Mouse (Mus musculus) lung, postnatal 25 days (tissue): ENCODE results near the gene Vegfa.
A peak's percentile ranks its signal among the peaks of the same experiment; 100 is the strongest.

Experiments used
- DNase-seq: peaks from one replicate; pipeline ENCODE4 v3.0.0; 2022; ENCODE audit warnings: low spot score

Vegfa gene

DNA sequence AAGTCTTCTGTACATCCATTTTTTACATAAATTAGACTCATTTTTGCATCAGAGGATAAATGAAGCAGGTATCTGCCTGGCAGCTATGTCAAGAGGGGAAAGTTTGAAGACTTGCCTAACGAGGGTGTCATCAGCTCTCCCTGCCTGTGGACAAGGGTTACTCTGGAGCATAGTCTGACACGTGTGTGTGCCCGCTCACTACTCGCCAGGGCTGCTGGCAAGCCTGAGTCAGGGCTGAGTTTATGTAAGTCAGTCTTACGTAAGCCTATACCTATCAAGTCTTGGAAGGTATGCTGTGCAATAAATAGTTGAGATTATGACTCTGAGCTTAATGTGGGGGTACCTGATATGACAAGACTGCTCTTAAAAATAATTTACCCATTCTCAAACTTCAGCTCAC lies 19.2 kb upstream of the Vegfa start:
- peak; percentile 75 for DNase-seq

GRCm38 (mm10) chr17:46049567-46049966 lies 17.4 kb upstream of the Vegfa start:
- no peak for DNase-seq

- no peak for DNase-seq
Observed at GRCm38 (mm10) chr17:46048184-46048583, 16.0 kb upstream of the Vegfa start.

DNA sequence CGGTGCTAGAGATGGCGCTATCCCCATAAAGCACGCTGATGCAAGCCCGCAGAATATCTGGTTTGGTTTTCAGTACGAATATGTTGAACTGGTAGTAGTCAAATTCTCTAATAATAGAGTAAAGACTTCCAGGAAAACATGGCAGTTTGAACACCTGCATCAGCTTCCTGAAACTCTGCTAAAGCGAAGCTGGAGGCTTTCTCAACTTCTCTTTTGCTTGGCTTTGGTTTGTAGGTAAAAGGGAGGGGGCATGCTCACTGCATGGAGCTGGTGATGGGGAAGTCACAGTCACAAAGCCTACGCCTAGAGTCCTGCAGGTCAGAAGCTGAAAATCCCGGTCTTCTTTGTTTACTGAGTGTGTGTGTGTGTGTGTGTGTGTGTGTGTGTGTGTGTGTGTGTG lies 13.6 kb upstream of the Vegfa start:
- DNase-seq, result no peak

- DNase-seq, result no peak
Observed at GRCm38 (mm10) chr17:46044953-46045352, 12.8 kb upstream of the Vegfa start.

- DNase-seq, result no peak
Observed at GRCm38 (mm10) chr17:46042158-46042557, 10.0 kb upstream of the Vegfa start.

DNA sequence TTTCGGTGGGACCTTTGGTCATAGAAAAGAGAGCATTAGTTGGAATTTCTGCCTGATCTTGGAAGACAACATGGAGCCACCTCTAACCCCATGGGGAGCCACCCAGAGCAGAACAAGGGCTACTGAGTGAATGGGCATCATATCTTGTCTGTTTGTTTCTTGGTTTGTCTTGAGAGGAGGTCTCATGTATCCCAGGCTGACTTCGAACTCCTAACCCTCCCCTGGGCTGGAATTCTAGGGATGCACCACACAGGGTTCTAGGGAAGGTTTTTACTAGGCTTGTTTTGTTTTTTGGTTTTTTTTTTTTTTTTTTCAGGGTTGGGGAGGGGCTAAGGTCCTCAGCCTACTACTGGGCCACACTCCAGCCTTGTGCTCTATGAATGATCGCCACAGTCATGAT lies 9.5 kb upstream of the Vegfa start:
- DNase-seq, result no peak

GRCm38 (mm10) chr17:46041223-46041622 lies 9.1 kb upstream of the Vegfa start:
- DNase-seq, result peak; percentile 67

DNA sequence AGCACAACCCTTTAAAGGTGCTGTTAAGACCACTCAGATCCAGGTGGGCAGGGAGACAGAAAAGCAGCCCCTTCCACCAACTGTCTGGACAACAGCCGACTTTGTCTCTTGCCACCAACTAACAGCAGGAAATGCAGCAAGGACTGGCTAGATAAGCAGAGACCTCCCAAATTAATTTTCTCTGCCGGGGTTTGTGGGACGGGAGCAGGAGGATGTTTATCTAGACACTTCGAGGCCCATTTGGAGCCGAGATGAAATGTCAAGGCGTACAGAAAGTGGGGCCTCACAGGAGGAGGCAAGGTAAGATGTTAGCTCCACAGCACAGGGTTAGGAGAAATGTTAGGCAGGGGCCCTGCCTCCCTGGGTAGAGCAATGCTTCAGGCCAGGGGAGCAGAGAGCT lies 8.4 kb upstream of the Vegfa start:
- DNase-seq, result no peak

DNA sequence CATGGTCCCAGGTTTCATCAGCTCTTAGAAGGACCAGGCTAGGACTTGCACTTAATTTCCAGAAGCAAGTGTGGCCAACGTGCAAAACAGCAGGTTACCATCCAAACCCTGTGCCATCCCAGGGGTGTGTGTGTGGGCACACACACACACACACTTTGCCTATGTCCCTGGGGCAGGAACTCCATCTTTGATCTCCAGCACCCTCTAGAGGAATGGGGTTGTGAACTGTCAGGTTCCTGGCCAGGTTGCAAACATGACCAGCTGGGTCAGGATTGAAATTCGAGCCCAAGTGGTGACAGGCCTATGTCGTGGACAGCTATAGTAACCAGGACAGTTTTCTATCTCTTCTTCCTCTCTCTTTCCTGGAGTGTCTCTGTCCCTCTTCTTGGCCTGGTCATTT lies 6.7 kb upstream of the Vegfa start:
- no peak for DNase-seq

GRCm38 (mm10) chr17:46036400-46036799 lies 4.2 kb upstream of the Vegfa start:
- no peak for DNase-seq

DNA sequence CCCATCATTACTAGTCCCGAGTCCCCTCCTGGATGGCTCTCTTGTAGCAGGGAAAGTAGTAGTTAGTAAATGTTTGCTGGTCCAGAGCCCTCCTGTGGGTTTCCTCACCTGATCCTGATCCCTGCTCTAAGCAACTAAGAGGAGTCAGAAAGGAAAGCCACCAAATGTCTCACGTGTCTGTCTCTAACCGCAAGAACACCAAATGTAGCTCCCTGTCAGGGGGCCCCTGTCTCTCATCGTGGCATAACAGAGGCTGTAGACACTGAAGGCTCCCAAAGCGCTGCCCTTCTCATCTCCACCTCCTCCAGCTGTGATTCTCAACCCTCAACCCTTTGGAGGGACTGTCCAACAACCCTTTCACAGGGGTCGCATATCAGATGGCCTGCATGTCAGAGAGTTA lies 1.9 kb upstream of the Vegfa start:
- DNase-seq, result no peak

DNA sequence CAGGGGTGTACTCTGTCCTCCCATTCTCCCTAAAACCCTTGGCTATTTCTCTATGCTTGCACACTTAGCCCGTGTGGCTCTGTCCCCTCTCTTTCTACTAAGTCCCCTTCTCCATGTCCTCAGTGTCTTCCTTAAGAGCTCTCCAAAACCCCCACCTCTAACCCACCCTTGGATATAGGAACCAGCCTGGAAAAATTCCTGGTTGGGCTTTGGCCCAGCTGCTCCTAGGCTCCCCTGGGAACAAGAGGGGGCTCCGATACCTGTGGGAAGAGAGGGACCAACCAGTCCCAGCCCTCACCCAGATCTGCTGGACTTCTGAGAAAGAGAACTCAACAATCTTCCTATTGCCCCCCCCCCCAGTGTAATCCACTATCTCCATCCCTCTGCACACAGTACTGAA lies 1.4 kb upstream of the Vegfa start:
- DNase-seq, result no peak

- DNase-seq, result no peak
Observed at GRCm38 (mm10) chr17:46033122-46033521, 953 bp upstream of the Vegfa start.

GRCm38 (mm10) chr17:46031621-46032211 lies 453 bp downstream of the Vegfa start:
- DNase-seq, result peak; percentile 51

GRCm38 (mm10) chr17:46030731-46031620 lies 1.2 kb downstream of the Vegfa start:
- DNase-seq, result peak; percentile 72

DNA sequence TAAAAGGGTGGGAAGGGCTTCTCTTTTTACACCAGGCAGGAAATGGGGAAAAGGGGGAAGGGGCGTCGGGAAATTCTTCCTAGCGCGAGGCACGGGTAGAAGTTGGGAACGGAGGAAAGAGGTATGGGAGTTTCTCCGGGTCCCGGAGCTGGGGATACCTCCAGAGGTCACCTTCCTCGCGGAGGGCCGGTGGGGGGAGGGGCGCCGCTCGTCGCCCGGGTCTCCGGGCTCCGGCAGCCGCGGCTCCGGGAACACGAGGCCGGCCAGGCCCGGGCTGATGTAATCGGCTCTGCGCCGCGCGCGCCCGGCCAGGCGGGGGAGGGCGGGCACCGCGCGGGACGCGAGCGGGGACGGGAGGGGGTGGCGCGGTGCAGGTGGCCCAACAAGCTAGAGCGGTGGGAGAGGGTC lies 1.8 kb downstream of the Vegfa start:
- DNase-seq, result no peak

- DNase-seq, result no peak
Observed at GRCm38 (mm10) chr17:46029554-46030207, 2.5 kb downstream of the Vegfa start.

GRCm38 (mm10) chr17:46029052-46029553 lies 3.1 kb downstream of the Vegfa start:
- no peak for DNase-seq

- no peak for DNase-seq
Observed at GRCm38 (mm10) chr17:46028210-46029051, 3.7 kb downstream of the Vegfa start.

DNA sequence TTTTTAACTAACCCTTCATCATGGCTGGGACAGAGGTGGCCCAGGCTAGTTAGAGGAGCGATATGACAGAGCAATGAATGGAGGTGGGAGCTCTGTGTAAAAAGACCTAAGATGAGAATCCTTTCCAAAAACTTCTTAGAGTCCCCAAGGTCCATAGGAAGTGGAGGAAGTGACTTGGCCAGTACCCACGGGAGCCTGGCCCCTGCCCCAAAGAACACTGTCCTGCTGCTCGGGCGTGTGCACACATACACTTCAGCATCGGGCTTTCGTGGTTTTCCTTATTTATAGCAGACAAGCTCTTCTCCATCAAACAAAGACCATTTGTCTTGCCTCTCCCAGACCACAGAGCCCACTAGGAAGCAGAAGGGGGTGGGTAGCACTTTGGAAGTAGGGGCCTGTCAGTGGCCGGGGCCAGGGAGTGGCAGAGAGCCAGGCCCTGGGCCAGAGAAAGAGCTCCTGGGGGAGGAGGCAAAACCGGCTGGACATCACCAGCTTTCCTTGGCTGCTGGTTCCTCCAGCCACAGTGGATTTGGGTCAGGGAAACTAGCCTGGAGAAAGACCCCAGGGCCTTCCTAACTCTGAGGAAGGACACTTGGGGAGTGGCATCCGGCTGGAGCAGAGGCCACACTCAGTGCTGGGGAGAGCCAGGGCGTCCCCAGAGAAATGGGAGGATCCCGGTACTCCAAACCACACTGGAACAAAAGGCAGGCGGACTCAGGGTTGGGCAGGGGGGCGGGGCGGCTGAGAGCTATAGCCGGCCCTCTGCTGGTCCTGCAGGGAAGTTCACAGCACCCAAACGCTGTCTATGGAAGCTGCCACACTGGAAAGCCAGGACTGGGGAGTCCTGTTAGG lies 4.9 kb downstream of the Vegfa start:
- DNase-seq, result peak; percentile 81
